Mouse (Mus musculus) embryonic facial prominence, embryonic 14.5 days (tissue): ENCODE results near the gene Kcnj12. TPM values are rescaled to one million over a fixed set of nuclear protein-coding genes. Genes with fewer than 3 reads are reported as not detected.
A peak's percentile ranks its signal among the peaks of the same experiment; 100 is the strongest.

ENCODE experiments used
- ATAC-seq: fragments of 200-750 bp; cut with Nextera tagmentation; 2 replicates; pipeline ENCODE4 v1.8.0; 2017; ENCODE audit warnings: low read depth, moderate number of reproducible peaks, moderate TSS enrichment
- DNase-seq: peaks from one replicate; pipeline ENCODE4 v3.0.0-alpha.2; 2015; ENCODE audit warnings: low spot score
- H3K27ac ChIP-seq: fragments of 300-500 bp; sonication (generic); replicated peaks from 2 replicates; pipeline ENCODE4 v1.5.1; 2014; ENCODE audit warnings: low read depth, mild to moderate bottlenecking, low read length, moderate library complexity
- H3K27me3 ChIP-seq: fragments of 300-500 bp; sonication (generic); replicated peaks from 2 replicates; pipeline ENCODE4 v1.6.1; 2014; ENCODE audit warnings: low read length; ENCODE audit not compliant: control insufficient read depth, insufficient read depth
- H3K36me3 ChIP-seq: fragments of 300-500 bp; sonication (generic); 2 replicates; pipeline ENCODE4 v1.6.1; 2014; ENCODE audit warnings: low read length, mixed read lengths; ENCODE audit not compliant: control insufficient read depth, insufficient read depth
- H3K4me1 ChIP-seq: fragments of 300-500 bp; sonication (generic); 2 replicates; pipeline ENCODE4 v1.6.1; 2014; ENCODE audit warnings: antibody characterized with exemption, low read length; ENCODE audit not compliant: control insufficient read depth, insufficient read depth
- H3K4me2 ChIP-seq: fragments of 300-500 bp; sonication (generic); 2 replicates; pipeline ENCODE4 v1.6.1; 2014; ENCODE audit warnings: low read depth, mild to moderate bottlenecking, low read length, moderate library complexity, mixed read lengths
- H3K4me3 ChIP-seq: fragments of 300-500 bp; sonication (generic); 2 replicates; pipeline ENCODE4 v1.5.1; 2014; ENCODE audit warnings: low read depth, mild to moderate bottlenecking, low read length
- H3K9ac ChIP-seq: fragments of 300-500 bp; sonication (generic); 2 replicates; pipeline ENCODE4 v1.6.1; 2014; ENCODE audit warnings: low read depth, mild to moderate bottlenecking, low read length, moderate library complexity, mixed read lengths
- H3K9me3 ChIP-seq: fragments of 300-500 bp; sonication (generic); 2 replicates; pipeline ENCODE4 v1.6.1; 2016; ENCODE audit warnings: low read length; ENCODE audit not compliant: control insufficient read depth
- WGBS: fragments of 180-500 bp; shearing (Covaris S2); extraction: QIAGEN DNeasy Blood & Tissue Kit; methylation state at CpG from one replicate; pipeline ENCODE4 v1.1.7; 2014; 5-methylcytosine and 5-hydroxymethylcytosine counted together
- polyA plus RNA-seq: library from polyadenylated mRNA; unstranded; fragments of >200 nt; fragmentation: Nextera tagmentation; extraction: Ambion mirVana; gene quantifications from 2 replicates; pipeline ENCODE4 v1.2.1, GENCODE M21; 2014

Gene Kcnj12
- 1.5 and 1.6 TPM in 2 replicates for polyA plus RNA-seq

DNA sequence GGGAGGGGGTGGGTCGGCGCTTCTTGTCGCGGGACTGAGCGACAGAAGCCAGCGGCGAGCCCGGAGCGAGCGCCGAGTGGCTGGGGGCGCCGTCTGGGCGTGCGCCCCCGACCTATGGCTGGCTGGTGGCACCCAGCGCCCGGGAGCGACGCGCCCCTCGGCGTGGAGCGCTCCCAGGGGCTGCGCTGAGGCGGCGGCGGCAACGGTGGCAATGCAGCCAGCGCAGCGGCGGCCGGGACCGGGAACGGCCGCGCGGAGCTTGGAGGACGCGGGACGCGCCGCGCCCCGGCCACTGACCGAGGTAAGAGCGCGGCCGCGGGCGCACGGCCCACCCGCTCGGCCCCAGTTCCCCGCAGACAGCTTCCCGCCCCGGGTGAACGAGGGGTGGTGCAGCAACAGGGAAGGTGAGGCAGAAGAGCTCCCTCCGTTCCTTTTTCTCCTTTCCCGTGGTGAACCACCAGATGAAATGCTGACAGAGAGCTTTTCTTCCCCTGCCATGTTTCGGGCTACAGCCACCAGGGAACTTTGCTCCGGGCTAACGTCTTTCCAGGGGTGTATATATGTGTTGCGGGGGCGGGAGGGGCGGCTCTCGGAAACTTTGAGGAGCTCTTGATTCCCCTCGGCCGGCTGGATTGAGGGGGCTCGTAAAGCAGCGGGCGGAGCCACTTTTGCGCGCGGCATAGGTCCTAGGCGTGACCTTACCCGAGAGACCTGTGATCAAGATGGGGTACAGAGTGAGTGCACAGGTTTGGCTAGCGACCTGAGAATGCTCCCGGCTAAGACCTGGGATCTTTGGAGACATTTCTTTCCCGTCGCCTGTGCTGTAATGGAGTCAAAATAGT lies at the start of gene Kcnj12:
Gene Kcnj12 (plus strand): TSS at position 15 of the 842 bp plus-strand sequence.
- Histone ChIP-seq H3K36me3 (no peaks in the 10 kb centered on the region), H3K4me2 (peak within 1 kb of the TSS; percentile 97), H3K9ac (peak within 1 kb of the TSS; percentile 54), H3K27ac (no peak within 1 kb of the TSS), H3K4me3 (peak within 1 kb of the TSS; percentile 59), H3K4me1 (no peaks in the 10 kb centered on the region), H3K27me3 (peaks cover 58% of the 10 kb centered on the region), H3K9me3 (no peaks in the 10 kb centered on the region)
- under 1% methylated on average over 21 of the region's 81 CpGs for WGBS
- ATAC-seq (0 out of 2 replicates have a peak, but pooled peaks have one; percentile 20), DNase-seq (no peak)

GRCm38 (mm10) chr11:60975097-60975496 lies 47.3 kb upstream of the Kcnj12 start:
- no peaks in the 10 kb centered on the region for H3K9me3 ChIP-seq
- H3K4me3 ChIP-seq: no peak overlapping the region
- 62% methylated on average over 11 of the region's 11 CpGs for WGBS
- no peaks in the 10 kb centered on the region for H3K36me3 ChIP-seq
- no peak overlapping the region for H3K4me2 ChIP-seq
- H3K4me1 ChIP-seq: no peaks in the 10 kb centered on the region
- H3K27me3 ChIP-seq: no peaks in the 10 kb centered on the region
- DNase-seq: peak; percentile 30
- H3K9ac ChIP-seq: no peak overlapping the region
- ATAC-seq: no peak
- no peak overlapping the region for H3K27ac ChIP-seq

- Histone ChIP-seq H3K27ac (no peak overlapping the region), H3K36me3 (no peaks in the 10 kb centered on the region), H3K27me3 (no peaks in the 10 kb centered on the region), H3K4me3 (no peak overlapping the region), H3K9ac (no peak overlapping the region), H3K9me3 (no peaks in the 10 kb centered on the region), H3K4me2 (no peak overlapping the region), H3K4me1 (no peaks in the 10 kb centered on the region)
- DNase-seq (no peak), ATAC-seq (no peak)
- 78% methylated on average over 2 of the region's 2 CpGs for WGBS
Observed at GRCm38 (mm10) chr11:60976234-60976633, 46.1 kb upstream of the Kcnj12 start.

DNA sequence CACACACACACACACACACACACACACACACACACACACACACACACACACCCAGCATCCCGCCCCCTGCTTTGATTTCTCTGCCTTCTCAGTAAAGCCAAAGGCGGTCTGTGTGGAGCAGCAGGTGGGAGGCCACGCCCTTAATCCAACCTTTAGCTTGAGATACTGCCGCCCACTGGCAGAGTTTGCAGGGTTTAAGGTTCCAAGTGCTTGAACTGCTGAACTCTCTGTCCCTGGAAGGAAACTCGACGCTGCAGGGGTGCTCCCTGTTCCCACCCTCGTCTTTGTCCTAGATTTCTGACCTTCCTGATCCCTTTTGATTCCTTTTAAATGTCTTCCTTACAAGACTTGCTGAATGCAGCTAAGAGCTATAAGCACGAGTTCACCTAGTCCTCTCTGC lies 45.6 kb upstream of the Kcnj12 start:
- Histone ChIP-seq H3K36me3 (no peaks in the 10 kb centered on the region), H3K9ac (no peak overlapping the region), H3K4me1 (no peaks in the 10 kb centered on the region), H3K4me3 (no peak overlapping the region), H3K4me2 (no peak overlapping the region), H3K27me3 (no peaks in the 10 kb centered on the region), H3K9me3 (no peaks in the 10 kb centered on the region), H3K27ac (no peak overlapping the region)
- peak; percentile 83; the same call in 1 of the 2 replicates for ATAC-seq
- DNase-seq: peak; percentile 68
- 12% methylated on average over 8 of the region's 8 CpGs for WGBS

GRCm38 (mm10) chr11:60977153-60977552 lies 45.2 kb upstream of the Kcnj12 start:
- DNase-seq: no peak
- 41% methylated on average over 3 of the region's 3 CpGs for WGBS

DNA sequence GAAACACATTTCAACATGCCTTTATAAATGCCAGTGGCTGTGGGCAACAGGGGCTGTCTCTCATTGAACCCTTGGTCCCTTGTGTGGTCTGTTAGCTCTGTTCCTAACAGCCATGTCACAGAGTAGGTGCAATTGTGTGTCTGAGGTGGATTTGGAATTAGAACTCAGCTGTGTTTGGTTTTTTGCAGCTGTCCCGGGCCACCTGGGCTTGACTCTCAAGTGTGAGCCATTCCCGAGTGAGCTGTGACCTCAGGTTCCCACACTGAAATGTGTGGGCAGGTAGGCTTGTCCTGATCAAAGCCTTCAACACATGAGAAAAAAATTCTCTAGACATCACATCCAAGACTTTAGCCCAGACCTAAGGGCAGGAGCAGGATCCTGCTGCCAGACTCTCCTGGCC lies 43.7 kb upstream of the Kcnj12 start:
- Histone ChIP-seq H3K9ac (no peak overlapping the region), H3K27ac (no peak overlapping the region), H3K4me3 (no peak overlapping the region), H3K4me2 (no peak overlapping the region), H3K9me3 (no peaks in the 10 kb centered on the region), H3K27me3 (no peaks in the 10 kb centered on the region), H3K36me3 (no peaks in the 10 kb centered on the region), H3K4me1 (no peaks in the 10 kb centered on the region)
- 82% methylated on average over 2 of the region's 2 CpGs for WGBS
- DNase-seq (no peak), ATAC-seq (no peak)

More at GRCm38 (mm10) chr11:60977153-60977552, 45.2 kb upstream of the Kcnj12 start:
- Histone ChIP-seq H3K36me3 (no peaks in the 10 kb centered on the region), H3K4me3 (no peak overlapping the region), H3K9me3 (no peaks in the 10 kb centered on the region), H3K4me2 (no peak overlapping the region), H3K9ac (no peak overlapping the region), H3K27me3 (no peaks in the 10 kb centered on the region), H3K27ac (no peak overlapping the region), H3K4me1 (no peaks in the 10 kb centered on the region)
- ATAC-seq: no peak

GRCm38 (mm10) chr11:60979788-60980187 lies 42.6 kb upstream of the Kcnj12 start:
- WGBS: 85% methylated on average over 5 of the region's 5 CpGs
- Histone ChIP-seq H3K27me3 (no peaks in the 10 kb centered on the region), H3K4me2 (no peak overlapping the region), H3K4me1 (no peaks in the 10 kb centered on the region), H3K9me3 (no peaks in the 10 kb centered on the region), H3K36me3 (no peaks in the 10 kb centered on the region), H3K4me3 (no peak overlapping the region), H3K27ac (no peak overlapping the region), H3K9ac (no peak overlapping the region)
- DNase-seq (no peak), ATAC-seq (no peak)

DNA sequence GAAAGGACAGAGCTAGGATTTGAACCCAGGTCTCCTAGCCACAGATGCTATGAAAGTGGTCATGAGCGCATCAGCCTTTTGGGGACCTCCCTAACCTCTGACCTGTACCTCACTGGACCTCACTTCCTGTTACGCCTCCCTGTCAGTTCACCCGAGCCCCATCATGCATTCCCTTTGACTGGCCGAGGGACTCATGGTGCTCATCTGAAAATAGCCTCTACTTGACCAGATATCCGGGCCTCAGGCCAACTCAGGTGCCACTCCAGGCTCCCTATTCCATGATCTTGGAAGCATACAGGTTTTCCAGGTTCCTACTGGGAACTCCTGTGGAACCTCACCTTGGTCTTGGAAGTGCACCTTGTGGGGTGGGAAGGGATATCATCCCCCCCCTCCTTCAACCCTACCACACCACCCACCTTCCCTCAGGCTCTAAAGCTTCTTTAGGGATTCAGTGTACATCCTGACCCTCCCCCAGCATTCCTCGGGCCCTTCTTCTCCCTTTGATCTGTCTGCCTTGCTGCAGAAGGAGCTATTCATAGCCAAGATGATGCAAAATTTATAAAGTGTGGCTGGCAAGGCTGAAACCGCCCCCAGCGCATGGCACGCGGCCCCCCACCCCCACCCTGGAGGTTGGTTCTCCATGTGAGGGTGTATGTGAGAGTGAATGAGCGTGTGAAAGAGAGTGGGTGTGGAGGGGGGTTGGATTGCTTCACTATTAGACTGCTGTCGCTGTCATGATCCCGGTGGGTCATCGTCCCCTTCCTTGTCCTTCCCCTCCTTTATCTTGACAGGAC lies 40.5 kb upstream of the Kcnj12 start:
- no peak for DNase-seq
- no peak for ATAC-seq
- Histone ChIP-seq H3K9ac (no peak overlapping the region), H3K4me1 (no peaks in the 10 kb centered on the region), H3K4me2 (no peak overlapping the region), H3K9me3 (no peaks in the 10 kb centered on the region), H3K4me3 (no peak overlapping the region), H3K36me3 (no peaks in the 10 kb centered on the region), H3K27me3 (no peaks in the 10 kb centered on the region), H3K27ac (no peak overlapping the region)
- 59% methylated on average over 14 of the region's 14 CpGs for WGBS
